Mouse (Mus musculus): ENCODE measurements around the gene Gucd1.

- TF ChIP-seq POLR2A (IDR thresholded peaks at IDR 0.05; ENCODE audit: low read depth, low read length) = no peak
- TF ChIP-seq CTCF (IDR thresholded peaks at IDR 0.05; ENCODE audit: extremely low read depth, insufficient read depth, insufficient read length, insufficient replicate concordance) = no peak
Measured at GRCm38 (mm10) chr10:75458329-75458728, 59.4 kb downstream of the Gucd1 start.
